Mouse (Mus musculus) small intestine, adult 2 months (tissue): ENCODE data around the gene Ift80.

Source experiments
- CTCF ChIP-seq: fragments of 200-500 bp; IDR thresholded peaks from 2 replicates; pipeline ENCODE4 v1.5.1; 2012; ENCODE audit warnings: low read depth, mild to moderate bottlenecking, control low read depth, inconsistent platforms, low read length, moderate library complexity, mixed read lengths; ENCODE audit not compliant: insufficient replicate concordance, insufficient read length; ENCODE audit errors: extremely low read depth
- POLR2A ChIP-seq: fragments of 200-500 bp; IDR thresholded peaks from 2 replicates; pipeline ENCODE4 v1.6.1; 2012; ENCODE audit warnings: low read depth, mild to moderate bottlenecking, control low read depth, inconsistent platforms, low read length, moderate library complexity

GRCm38 (mm10) chr3:69045400-69045703, 41.0 kb upstream of the Ift80 start:
- TF ChIP-seq CTCF (no peak), POLR2A (no peak)
